Mouse (Mus musculus) T-cell, adult 2 months (primary cell): ENCODE measurements around the gene Dock1.

Source experiments
- DNase-seq: peaks from one replicate; pipeline ENCODE4 v3.0.0; 2022; ENCODE audit warnings: low spot score

The Dock1 gene

GRCm38 (mm10) chr7:134990244-134990643, 319.8 kb downstream of the Dock1 start:
- no peak for DNase-seq

GRCm38 (mm10) chr7:134990911-134991310, 320.5 kb downstream of the Dock1 start:
- DNase-seq, result no peak

- no peak for DNase-seq
These were observed 324.5 kb downstream of the Dock1 start for GRCm38 (mm10) chr7:134994983-134995382.

- no peak for DNase-seq
These were observed 331.8 kb downstream of the Dock1 start for GRCm38 (mm10) chr7:135002216-135002615.

GRCm38 (mm10) chr7:135002891-135003290, 332.4 kb downstream of the Dock1 start:
- DNase-seq, result no peak

GRCm38 (mm10) chr7:135005964-135006560, 335.6 kb downstream of the Dock1 start:
- no peak for DNase-seq

GRCm38 (mm10) chr7:135008021-135008420, 337.6 kb downstream of the Dock1 start:
- DNase-seq, result no peak

- DNase-seq, result no peak
These were observed 340.5 kb downstream of the Dock1 start for GRCm38 (mm10) chr7:135010997-135011396.

- DNase-seq, result no peak
These were observed 347.1 kb downstream of the Dock1 start for GRCm38 (mm10) chr7:135017531-135017930.

- DNase-seq, result no peak
These were observed 350.3 kb downstream of the Dock1 start for GRCm38 (mm10) chr7:135020762-135021161.

GRCm38 (mm10) chr7:135021544-135022100, 351.2 kb downstream of the Dock1 start:
- DNase-seq, result no peak

GRCm38 (mm10) chr7:135024531-135024930, 354.1 kb downstream of the Dock1 start:
- no peak for DNase-seq

- no peak for DNase-seq
These were observed 358.3 kb downstream of the Dock1 start for GRCm38 (mm10) chr7:135028716-135029115.

- no peak for DNase-seq
These were observed 358.7 kb downstream of the Dock1 start for GRCm38 (mm10) chr7:135029136-135029535.

- DNase-seq, result no peak
These were observed 361.0 kb downstream of the Dock1 start for GRCm38 (mm10) chr7:135031466-135031865.

- DNase-seq, result no peak
These were observed 364.4 kb downstream of the Dock1 start for GRCm38 (mm10) chr7:135034811-135035210.

GRCm38 (mm10) chr7:135035651-135036050, 365.2 kb downstream of the Dock1 start:
- no peak for DNase-seq

GRCm38 (mm10) chr7:135038930-135039329, 368.5 kb downstream of the Dock1 start:
- no peak for DNase-seq

GRCm38 (mm10) chr7:135043931-135044765, 373.7 kb downstream of the Dock1 start:
- no peak for DNase-seq

- DNase-seq, result no peak
These were observed 379.0 kb downstream of the Dock1 start for GRCm38 (mm10) chr7:135049416-135049815.

GRCm38 (mm10) chr7:135053186-135053715, 382.8 kb downstream of the Dock1 start:
- no peak for DNase-seq

- DNase-seq, result no peak
These were observed 384.2 kb downstream of the Dock1 start for GRCm38 (mm10) chr7:135054664-135055063.

GRCm38 (mm10) chr7:135059071-135059470, 388.6 kb downstream of the Dock1 start:
- no peak for DNase-seq
